Mouse (Mus musculus) CH12.LX (cell line): ENCODE data around the gene Chst8.

Source experiments
- BHLHE40 ChIP-seq: IDR thresholded peaks from 2 replicates; pipeline ENCODE4 v1.6.1; 2011; ENCODE audit warnings: mild to moderate bottlenecking, low read depth, low read length, improper control_type of control experiment
- CTCF ChIP-seq, 2 experiments: IDR thresholded peaks in 1 of 2; conservative IDR thresholded peaks in 1 of 2; 2 replicates each; pipeline ENCODE4 v1.5.1; 2011 to 2012; ENCODE audit warnings: low read depth in 2 of 2, low read length in 2 of 2, improper control_type of control experiment in 1 of 2, inconsistent platforms in 1 of 2, mild to moderate bottlenecking in 1 of 2, moderate library complexity in 1 of 2
- EP300 ChIP-seq: IDR thresholded peaks from 2 replicates; pipeline ENCODE4 v1.6.1; 2011; ENCODE audit warnings: low read length, improper control_type of control experiment

GRCm38 (mm10) chr7:34826255-34826909, 13.9 kb upstream of the Chst8 start:
- TF ChIP-seq CTCF (conservative IDR thresholded peaks at IDR 0.05 in 1 of 2, IDR thresholded peaks at IDR 0.05 in 1 of 2; ENCODE audit: low read depth in 2 of 2, low read length in 2 of 2) = peak; percentile 12 to 52; a peak in 2 of 4 replicates
- no peak for TF ChIP-seq EP300
- TF ChIP-seq BHLHE40 = no peak
